Mouse (Mus musculus): Measurements from ENCODE around the gene Cnnm3.

Cnnm3 gene

DNA sequence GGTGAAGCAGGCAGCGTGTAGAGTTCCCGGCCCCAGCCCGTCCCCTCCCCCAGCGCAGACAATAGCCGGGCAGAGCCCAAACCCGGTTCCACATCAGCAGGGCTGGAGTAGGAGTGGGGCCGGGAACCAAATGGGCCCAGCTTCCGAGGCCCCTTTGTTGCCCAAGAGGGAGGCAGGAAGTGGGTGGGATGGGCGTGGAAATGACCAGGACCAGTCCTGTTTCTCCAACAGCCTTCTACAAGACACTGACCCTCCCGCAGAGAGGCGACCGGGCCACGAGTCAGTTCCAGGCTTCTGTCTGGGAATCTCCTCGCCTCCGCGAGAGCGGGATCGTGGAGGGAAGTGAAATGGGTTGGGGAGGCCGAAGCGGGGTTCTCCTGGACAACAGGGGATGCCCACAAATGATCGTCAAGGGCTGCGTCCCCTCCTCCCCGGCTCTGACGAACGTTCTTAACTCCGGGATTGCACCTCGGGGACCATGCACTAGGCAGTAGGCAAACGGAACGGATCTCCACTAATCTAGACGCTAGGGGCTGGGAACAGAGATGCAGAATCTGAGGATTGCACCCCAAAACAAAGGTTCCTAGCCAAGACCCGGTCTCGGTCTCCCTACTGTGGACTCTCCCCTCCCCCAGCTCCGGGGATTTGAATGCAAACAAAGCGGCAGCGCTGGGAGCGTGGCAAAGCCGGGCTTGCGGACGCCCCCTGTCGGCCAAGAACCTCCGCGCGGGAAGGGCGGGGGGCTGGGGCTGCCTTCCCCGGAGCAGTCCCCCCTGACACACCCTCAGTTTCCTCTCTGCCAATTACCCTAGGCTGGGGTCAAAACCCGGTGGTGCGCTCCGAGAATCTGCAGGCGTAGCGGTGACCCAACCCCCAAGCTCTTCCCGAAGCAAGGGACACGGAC is 45.1 kb downstream of the Cnnm3 start:
- DNase-seq (ENCODE audit: low spot score), result peak; percentile 94

GRCm38 (mm10) chr1:36557457-36558011 is 45.9 kb downstream of the Cnnm3 start:
- peak; percentile 76 for DNase-seq (ENCODE audit: low spot score)

DNA sequence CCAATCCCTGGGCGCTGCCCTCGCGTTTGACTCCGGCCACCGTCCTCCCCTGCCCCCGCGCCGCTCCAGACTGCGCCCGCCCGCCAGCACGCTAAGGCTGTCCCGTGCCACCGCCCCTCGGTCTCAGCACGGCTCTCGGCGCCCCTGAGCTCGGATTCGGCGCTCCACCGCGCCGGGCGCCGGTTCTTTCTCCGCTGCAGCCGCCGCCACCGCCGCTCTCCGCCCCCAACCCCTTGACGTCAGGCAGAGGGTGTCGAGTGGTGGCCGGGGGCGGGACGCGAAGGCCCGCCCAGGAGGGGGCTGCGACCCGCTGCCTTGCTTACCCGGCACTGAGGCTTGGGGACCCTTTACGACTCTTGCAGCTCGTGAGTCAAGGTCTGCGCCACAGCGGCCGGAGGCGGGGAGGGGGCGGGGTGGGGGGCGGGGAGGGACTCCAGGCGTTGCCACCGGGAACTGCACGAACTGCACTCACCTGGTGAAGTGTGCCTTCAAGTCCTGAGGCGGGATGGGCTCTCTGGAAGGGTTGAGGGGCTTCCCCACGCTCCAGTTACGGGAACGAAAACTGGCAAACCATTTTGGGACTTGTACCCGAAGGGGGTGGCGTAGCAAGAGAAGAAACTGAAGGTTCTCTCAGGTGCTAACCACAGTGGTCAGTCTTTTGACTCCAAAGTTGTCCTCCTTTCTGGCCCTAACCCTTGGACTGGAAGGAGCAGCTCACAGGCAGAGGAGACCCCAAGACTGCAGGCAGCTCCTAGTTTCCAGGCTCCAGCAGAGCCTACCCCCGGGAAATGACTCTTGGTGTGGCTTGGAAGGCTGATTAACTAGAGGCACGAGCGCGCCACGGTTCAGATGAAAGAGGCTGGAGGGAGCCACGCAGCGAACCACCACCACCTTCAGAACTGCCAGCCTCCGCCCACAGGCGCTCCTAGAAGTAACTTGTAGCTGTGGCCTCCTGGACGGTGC is 46.6 kb downstream of the Cnnm3 start, which contains the start of gene Sema4c:
Sema4c (minus strand) TSS at position 319 of the 963 bp plus-strand sequence.
- DNase-seq (ENCODE audit: low spot score), result peak; percentile 83

DNA sequence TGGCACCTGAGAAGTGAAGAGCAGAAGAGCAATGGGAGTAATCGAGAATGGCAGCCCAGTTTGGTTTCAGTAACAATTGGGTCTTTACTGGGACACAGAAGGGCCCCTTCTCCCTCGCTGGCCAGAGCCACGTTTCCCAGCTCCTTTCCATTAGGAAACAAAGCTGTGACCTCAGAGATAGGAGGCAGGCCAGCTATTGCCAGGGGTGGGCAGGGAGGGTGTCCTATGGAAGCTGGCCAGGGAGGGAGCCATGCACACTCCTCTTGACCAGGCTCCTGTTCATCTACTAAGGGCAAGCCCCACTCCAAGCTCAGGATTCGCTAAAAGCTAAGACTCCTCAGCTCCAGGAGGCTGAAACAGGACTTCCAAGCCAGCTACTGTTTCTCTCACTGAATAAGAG is 47.6 kb downstream of the Cnnm3 start:
- DNase-seq (ENCODE audit: low spot score), result peak; percentile 79

GRCm38 (mm10) chr1:36559888-36560287 is 48.2 kb downstream of the Cnnm3 start:
- DNase-seq (ENCODE audit: low spot score), result no peak

DNA sequence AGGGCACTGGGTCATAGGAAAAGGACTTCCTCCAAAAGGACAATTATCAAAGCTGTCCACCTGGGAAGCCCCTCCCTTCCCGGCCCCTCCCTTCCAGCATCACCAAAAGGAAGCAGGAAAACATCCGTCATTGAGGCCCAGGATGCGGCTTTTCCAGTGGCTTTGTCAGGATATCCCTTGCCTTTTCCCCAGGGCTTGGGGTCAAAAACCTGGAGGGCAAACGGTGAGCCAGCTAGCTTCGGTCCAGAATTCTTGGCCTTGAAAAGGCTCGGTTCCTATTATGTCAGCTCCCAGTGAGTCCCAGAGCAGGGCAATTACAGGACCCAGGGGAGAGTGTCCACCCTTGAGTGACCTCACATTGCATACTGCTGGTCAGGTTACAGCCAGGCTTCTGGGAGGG is 49.2 kb downstream of the Cnnm3 start:
- no peak for DNase-seq (ENCODE audit: low spot score)

- peak; percentile 55 for DNase-seq (ENCODE audit: low spot score)
These were observed 50.7 kb downstream of the Cnnm3 start for GRCm38 (mm10) chr1:36562388-36562787.

- no peak for DNase-seq (ENCODE audit: low spot score)
These were observed 51.5 kb downstream of the Cnnm3 start for GRCm38 (mm10) chr1:36563197-36563596.

DNA sequence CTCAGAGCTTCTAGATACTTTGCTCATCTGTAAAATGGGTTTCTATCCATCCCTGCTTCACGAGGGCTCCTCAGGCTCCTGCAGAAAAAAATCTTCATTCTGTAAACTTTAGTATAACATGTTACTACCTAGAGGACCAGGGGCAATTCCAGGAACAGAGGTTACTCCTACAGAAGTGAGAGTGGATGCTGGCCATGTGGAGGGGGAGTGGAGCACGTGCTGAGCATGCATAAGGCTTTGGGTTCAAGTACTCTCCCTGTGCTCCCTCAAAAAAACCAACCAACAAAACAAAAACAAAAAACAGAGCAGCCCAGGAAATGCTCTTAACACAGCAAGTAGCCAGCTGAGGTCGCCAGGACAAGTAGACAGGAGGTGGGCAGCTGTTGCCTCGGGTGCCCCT is 52.0 kb downstream of the Cnnm3 start:
- DNase-seq (ENCODE audit: low spot score), result no peak

DNA sequence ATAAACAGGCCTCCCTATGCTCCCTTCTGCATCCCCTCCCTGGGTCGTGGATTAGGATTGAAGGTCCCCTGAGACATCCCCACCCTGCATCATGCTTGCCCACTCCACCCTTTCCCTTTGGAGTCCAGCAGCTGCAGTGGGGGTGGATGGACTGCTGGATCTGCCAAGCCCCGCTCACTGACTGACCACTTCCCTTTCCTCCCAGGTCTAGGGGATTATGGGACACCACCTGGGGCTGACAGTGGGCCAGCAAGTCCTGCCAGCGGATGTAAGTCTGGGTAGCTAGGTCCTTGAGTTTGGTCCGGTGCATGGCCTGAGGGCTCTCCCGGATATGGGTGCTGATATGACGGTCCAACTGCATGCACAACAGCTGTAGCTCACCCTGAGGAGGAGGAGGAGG is 52.4 kb downstream of the Cnnm3 start:
- DNase-seq (ENCODE audit: low spot score), result no peak

DNA sequence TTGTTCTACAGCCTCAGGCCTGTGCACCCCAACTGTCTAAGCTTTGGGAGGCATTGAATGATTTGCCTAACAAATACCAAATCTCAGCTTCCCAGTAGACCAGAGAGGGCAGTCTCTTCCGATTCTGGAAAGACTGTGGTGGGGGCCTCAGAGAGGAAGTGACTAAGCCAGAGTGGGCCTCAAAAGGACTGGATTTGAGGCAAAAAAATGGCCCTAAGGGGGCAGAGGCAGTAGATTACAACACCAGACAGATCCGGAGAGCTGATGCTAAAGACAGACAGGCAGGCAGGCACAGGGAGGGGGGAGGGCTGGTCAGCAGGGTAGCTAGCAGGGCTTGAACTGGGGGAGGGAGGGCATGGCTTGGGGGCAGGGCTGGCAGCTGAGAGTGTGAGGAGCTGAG is 54.8 kb downstream of the Cnnm3 start:
- no peak for DNase-seq (ENCODE audit: low spot score)

DNA sequence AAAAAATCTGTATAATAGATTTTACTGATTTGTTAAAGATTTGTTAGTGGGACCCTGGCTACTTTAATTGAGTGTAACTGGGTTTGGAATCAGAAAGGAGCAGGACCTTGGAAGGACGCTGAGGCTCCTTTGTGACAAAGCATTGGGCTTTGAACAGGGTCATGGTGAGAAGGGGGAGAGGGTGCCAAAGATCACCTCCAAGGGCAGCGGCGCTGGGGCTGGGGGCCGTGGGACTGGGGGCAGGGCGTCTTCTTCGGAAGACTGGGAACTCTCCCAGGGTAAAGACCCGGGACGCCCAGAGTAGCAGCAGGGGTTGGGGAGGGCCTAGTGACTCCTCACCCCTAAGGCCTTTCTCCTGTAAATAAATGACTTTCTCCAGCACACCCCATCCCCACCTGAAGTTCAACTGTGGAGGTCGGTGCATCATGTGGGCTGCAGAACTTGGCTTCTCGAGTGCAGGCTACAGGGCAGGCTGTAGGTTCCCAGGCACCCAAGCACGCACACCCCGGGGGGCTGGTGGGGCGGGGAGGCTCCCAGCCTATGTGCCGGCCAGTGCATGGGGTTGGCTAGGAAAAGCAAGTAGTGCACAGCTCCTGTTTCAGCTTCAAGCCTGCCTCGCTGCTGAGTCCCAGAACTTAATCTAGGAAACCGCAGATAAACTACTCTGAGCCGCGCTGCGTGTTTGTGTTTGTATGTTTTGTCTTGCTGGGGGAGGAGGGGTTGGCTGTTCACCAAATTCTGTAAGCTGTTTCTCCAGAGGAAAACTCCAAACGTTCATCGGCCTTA is 56.3 kb downstream of the Cnnm3 start:
- no peak for DNase-seq (ENCODE audit: low spot score)

DNA sequence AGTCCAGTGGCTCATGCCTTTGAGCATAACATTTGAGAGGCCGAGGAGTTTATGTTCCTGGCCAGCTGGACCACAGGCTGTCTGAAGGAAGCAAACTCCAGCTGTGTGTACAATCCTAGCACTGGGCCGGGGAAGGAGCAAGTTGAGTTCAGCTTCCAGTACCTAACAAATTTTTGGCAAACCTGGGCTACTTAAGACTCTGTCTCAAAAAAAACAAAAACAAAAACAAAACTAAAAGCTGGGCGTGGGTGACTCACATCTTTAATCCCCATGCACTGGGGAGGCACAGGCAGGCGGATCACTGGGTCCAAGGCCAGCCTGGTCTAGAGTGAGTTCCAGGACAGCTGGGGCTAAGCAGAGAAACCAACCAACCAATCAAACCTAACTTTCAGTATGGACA is 57.1 kb downstream of the Cnnm3 start:
- no peak for DNase-seq (ENCODE audit: low spot score)

- DNase-seq (ENCODE audit: low spot score), result no peak
These were observed 58.1 kb downstream of the Cnnm3 start for GRCm38 (mm10) chr1:36569694-36570276.

GRCm38 (mm10) chr1:36570320-36570719 is 58.7 kb downstream of the Cnnm3 start:
- no peak for DNase-seq (ENCODE audit: low spot score)

DNA sequence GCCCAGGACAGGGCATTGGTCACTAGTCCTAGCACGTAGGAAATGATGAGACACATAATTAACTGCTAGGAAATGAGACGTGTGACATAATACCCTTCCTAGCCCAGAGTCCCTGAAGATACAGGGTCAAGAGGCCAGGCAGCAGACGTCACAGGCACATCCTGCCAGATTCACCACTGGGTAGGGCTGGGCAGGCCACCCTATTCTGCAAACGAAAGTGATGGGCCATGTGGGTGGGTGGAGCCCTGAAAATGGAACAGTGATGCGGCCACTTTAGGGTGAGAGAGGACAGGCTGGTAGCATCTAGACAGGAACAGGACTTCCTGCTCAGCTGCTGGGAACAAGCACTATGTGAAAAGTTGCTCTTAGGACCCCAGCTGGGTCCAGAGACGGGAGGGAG is 60.0 kb downstream of the Cnnm3 start:
- DNase-seq (ENCODE audit: low spot score), result peak; percentile 70

GRCm38 (mm10) chr1:36572140-36572700 is 60.6 kb downstream of the Cnnm3 start:
- peak; percentile 69 for DNase-seq (ENCODE audit: low spot score)

DNA sequence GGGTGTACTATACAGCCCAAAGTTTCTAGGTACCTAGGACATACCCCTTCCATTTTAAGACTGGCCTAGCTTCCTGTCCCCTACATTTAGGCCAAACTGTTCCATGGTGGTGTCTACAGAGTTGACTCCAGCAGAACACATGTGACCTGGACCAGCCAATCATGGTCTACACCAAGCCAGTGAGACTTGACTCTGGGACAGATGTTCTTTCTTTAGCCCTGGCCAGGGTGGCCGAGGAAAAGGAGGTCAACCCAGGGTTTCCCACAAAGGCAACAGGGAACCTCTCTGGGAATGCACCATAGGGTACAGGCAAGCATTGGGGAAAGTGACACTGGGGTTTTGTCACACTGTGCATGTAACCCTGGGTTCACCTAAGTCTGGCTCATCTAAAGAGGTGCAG is 61.0 kb downstream of the Cnnm3 start:
- no peak for DNase-seq (ENCODE audit: low spot score)

GRCm38 (mm10) chr1:36573524-36573923 is 61.9 kb downstream of the Cnnm3 start:
- no peak for DNase-seq (ENCODE audit: low spot score)

GRCm38 (mm10) chr1:36574196-36574955 is 62.7 kb downstream of the Cnnm3 start:
- DNase-seq (ENCODE audit: low spot score), result no peak

All from MN1 (cell line).